Mouse (Mus musculus) left cerebral cortex, postnatal 36 days (tissue): ENCODE results near the gene Npb. TPM values are rescaled to one million over a fixed set of nuclear protein-coding genes. Genes with fewer than 3 reads are reported as not detected.
A peak's percentile ranks its signal among the peaks of the same experiment; 100 is the strongest.
"Not testable (repeated sequence)": the region's sequence is repeated elsewhere in the genome, so short reads cannot be mapped to it uniquely, and the experiment has no call there.

Experiments
- DNase-seq, 2 experiments: peaks; one replicate each; pipeline ENCODE4 v3.0.0; 2021 to 2022; ENCODE audit warnings: low spot score in 2 of 2, mixed read lengths in 1 of 2
- intact Hi-C: fragments of 180-260 bp; cut with DNase I; formaldehyde crosslinking; loops from one replicate; pipeline ENCODE4 v1.15.1; 2025
- total RNA-seq, 2 experiments: library from RNA; stranded (reverse); gene quantifications; 2 replicates each; pipeline ENCODE4 v1.2.3; 2021

Gene Npb
- total RNA-seq, 2 experiments from 2014 or later, result 1.2 TPM; not detected in 1

DNA sequence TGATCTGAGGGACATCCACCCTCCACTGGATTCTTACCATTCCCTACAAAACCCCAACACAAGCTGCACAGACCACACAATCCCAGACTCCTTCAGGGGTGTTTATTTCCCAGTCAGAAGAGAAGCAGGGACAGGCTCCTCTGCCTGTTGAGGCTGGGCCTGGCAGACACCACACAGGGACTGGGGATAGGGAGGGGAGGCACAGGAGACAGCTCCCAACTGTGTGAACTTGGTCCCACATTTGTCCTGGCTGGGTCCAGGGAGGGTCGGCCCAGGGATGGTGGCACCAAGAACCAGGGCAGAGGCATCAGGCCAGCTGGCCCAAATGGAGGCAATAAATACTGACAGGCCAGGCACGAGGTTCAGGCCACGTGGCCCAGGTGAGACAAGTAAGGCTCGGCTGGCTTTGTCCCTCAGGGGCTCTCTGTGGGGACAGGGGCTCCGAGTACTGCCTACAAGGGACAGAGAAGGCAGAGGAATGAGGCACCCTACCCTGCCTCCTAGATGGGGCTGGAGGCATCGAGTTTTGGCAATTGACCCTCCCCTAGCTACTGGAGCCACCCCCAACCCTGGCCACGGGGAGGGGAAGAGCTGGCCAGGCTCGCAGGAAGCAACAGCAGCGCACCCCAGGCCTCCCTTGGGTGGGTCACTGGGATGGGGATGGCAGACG lies 30.1 kb upstream of the Npb start:
- no peak for DNase-seq
- intact Hi-C loops, result loop anchor here (10.0 kb wide), 1 partner anchor 93 kb away; the partner anchor contains the start of gene Mrpl12

- no peak for DNase-seq
- intact Hi-C loops, result loop anchor here (10.0 kb wide), 1 partner anchor 94 kb away; the partner anchor contains the start of gene Mrpl12
These were observed 29.5 kb upstream of the Npb start for GRCm38 (mm10) chr11:120578694-120579243.

- intact Hi-C loops, result loop anchor here (10.0 kb wide), 1 partner anchor 95 kb away; the partner anchor contains the start of gene Mrpl12
These were observed 28.8 kb upstream of the Npb start for GRCm38 (mm10) chr11:120579316-120580107.

DNA sequence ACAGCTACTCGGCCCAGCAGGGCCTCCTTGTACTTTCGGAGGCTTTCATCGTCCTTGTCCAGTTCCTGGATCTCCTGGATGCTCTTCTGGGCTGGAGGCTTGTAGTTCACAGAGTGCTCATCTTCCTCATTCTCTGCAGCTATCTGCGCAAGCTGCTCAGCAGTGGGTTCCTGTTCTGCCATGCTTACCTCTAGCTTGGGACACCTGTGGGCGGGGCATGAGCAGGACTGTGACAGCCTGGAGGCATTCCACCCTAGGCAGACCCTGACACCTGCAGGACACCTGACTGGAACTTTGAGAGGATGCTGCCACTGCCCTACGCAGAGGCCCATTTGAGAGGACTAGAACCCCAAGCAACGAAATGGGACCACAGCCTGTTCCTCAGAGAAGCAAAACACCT lies 28.1 kb upstream of the Npb start:
- peak in 1 of 2 experiments; percentile 6 for DNase-seq
- intact Hi-C loops, result no loop called here

More at GRCm38 (mm10) chr11:120579316-120580107, 28.8 kb upstream of the Npb start:
- peak; percentile 57 to 66 for DNase-seq

GRCm38 (mm10) chr11:120580871-120581331 lies 27.4 kb upstream of the Npb start:
- DNase-seq, result peak; percentile 45 to 50
- intact Hi-C loops, result loop anchor here (1.0 kb wide), 1 partner anchor 8 kb away; the partner anchor contains the start of gene P4hb

DNA sequence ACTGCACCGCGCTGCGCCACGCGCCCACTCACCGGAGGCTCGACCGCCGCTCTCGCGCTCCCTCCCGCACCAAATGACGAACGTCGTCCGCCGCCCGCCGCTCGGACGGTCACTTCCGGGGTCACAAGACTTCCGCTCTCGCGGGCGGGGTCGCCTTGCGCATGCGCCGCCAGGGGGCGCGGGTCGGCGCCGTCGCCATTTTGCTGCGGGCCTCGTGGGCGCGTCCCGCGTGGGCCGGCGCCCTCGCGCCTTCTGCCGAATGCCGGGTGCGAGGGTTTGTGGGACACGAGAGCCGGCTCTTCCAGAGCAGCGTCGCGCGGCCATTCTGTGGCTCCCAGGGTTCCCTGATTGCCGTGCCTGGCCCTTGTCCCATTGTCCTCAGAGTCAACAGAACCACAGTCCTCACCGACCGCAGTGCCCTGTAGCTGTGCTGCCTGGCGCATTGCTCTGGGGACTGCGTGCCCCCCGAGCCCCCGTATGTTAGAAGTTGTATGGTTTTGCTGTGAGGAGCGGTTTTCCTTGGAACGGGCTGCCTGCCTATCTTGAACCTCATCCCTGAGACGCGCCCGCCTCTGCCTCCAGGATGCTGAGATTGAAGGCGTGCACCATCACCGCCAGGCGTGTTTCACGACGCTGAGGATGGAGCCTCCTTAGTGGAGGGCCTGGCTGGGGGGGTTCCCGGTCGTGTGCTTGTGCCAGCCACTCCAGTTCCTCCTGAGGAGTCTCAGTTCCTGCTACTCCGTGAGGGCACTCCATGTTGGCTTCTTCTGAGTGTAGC lies 26.6 kb upstream of the Npb start, which contains the start of gene Arhgdia:
Gene Arhgdia, minus strand, starts transcription at position 135 of the 778 bp plus-strand sequence.
- peak; percentile 93 for DNase-seq
- intact Hi-C loops, result loop anchor here (1.0 kb wide), 1 partner anchor 8 kb away; the partner anchor contains the start of gene P4hb

- no peak for DNase-seq
These were observed 25.9 kb upstream of the Npb start for GRCm38 (mm10) chr11:120582268-120582981.

GRCm38 (mm10) chr11:120582982-120583293 lies 25.3 kb upstream of the Npb start:
- DNase-seq, intact Hi-C loops: not testable (repeated sequence)

More at GRCm38 (mm10) chr11:120582268-120582981, 25.9 kb upstream of the Npb start:
- intact Hi-C loops, result no loop called here

GRCm38 (mm10) chr11:120583937-120584336 lies 24.3 kb upstream of the Npb start:
- intact Hi-C loops, result no loop called here
- DNase-seq, result no peak

GRCm38 (mm10) chr11:120588531-120588930 lies 19.7 kb upstream of the Npb start:
- intact Hi-C loops, result no loop called here
- DNase-seq, result no peak

DNA sequence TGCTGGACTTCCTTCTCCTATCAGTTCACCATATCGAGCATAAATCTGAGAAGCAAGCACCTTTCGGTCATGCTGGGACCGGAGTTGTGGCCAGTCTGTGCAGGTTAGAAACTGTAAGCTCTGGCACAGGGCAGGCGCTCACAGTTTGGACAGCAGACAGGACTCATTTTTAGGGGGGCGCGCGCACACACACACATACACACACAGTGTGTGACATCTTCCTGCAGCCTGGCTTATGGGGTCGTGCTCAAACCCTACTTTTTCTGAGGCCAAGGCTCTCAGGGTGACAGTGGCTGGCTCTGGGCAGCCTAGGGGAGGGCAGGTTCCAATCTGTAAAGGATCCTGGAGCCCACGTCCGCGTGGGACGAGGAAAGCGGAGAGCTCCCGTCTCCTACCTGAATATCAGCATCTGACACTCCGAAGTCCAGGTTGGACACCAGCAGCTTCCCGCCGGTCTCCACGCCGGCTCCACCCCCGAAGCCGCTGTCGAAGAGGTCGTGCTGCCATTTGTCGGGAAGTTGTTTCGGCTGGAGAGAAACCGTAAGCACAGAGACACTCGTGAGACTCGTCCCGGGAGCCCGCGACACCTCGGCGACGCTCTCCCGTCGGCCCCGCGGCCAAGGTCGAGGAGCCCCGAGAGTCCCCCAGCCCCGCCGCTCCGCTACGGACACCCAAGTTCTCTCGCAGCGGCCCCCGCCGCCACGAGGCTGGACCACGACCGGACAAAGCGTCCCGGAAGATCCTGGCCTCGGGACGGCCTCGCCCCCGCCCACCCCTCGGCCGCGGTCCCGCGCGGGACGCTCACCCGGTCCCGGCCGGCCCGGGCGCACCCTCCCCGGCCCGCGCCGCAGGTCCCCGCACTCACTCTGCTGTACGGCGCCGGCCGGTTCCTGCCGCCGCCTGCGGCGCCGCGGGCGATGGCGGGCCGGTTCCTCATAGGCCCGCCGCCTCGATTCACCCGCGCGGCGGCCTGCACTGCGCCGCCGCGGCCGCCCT lies 10.7 kb upstream of the Npb start:
- intact Hi-C loops, result no loop called here
- no peak for DNase-seq

GRCm38 (mm10) chr11:120598283-120598989 lies 9.8 kb upstream of the Npb start, which contains the start of the genes Alyref and Anapc11:
TSS of gene Alyref (minus strand) at chr11:120598365.
TSS of gene Anapc11 (plus strand) at chr11:120598421.
- DNase-seq, result peak; percentile 92 to 94
- intact Hi-C loops, result no loop called here

DNA sequence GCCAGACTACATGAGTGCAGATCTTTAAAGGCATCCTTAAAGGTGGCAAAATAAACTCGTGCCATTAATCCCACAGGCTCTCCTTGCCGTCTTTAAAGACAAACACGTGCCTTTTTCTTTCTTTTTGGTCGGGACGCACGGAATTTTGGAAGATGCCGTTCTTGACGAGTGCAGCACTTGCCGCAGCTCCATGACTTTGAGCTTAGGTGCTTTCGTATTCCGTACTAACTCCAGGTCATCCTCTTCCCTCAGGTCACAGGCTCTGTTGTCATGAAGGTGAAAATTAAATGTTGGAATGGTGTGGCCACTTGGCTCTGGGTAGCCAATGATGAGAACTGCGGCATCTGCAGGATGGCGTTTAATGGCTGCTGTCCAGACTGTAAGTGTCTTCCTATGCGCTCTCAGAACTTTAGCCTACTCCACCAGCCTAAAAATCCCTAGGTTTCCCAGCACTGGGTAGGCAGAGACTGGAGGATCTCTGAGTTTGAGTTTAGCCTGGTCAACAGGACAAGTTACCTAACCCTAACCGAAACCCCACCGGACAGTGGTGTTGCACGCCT lies 9.2 kb upstream of the Npb start:
- intact Hi-C loops, result no loop called here

GRCm38 (mm10) chr11:120600716-120601115 lies 7.6 kb upstream of the Npb start:
- intact Hi-C loops, result no loop called here
- no peak for DNase-seq

More for the DNA sequence above, 9.2 kb upstream of the Npb start:
- DNase-seq, result no peak

GRCm38 (mm10) chr11:120603545-120603944 lies 4.7 kb upstream of the Npb start:
- no peak for DNase-seq
- intact Hi-C loops, result no loop called here

GRCm38 (mm10) chr11:120605667-120606066 lies 2.6 kb upstream of the Npb start:
- no peak for DNase-seq
- intact Hi-C loops, result no loop called here

DNA sequence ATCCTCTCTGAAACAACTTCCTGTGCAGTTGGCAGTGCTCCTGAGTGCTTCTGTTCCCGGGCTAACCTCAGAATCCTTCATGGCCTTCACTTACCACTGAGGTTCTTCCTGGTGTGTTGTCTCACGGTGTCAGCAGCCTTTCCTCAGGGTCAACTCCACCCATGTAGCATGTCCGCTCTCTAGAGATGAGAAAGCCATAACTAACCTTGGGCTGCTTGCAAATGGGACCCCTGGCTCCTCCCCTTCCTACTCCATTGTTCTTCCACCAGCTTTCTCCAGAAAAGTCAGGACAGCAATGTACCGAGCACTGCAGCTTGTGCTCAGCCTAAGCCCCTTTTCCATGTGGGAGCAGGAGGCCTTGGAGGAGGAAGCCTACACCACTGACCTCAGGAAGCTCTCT lies 1.5 kb upstream of the Npb start:
- no peak for DNase-seq
- intact Hi-C loops, result no loop called here
